Mouse (Mus musculus) liver, adult (tissue): Measurements from ENCODE around the gene Dnajc12.
A peak's percentile ranks its signal among the peaks of the same experiment; 100 is the strongest.

Experiments used
- GATA4 ChIP-seq: IDR thresholded peaks from 2 replicates; pipeline ENCODE4 v1.6.1; 2014; ENCODE audit warnings: mild to moderate bottlenecking, low read length; ENCODE audit not compliant: insufficient replicate concordance

Dnajc12 gene

GRCm38 (mm10) chr10:63457292-63458128 is 75.3 kb downstream of the Dnajc12 start:
- peak; percentile 83; the same call in 1 of the 2 replicates for TF ChIP-seq GATA4
